In genomic region chr11:116023771-116024355, GRCm38 (mm10) we compare ENCODE assay signal across 8 mouse cellular contexts. TPM values are rescaled to one million over a fixed set of nuclear protein-coding genes. Genes with fewer than 3 reads are reported as not detected.
DNase-seq lines count a peak whose midpoint lies in the region; ATAC-seq and TF ChIP-seq lines count a peak whose summit lies in the region.

No protein-coding gene starts in this region.

- H3K4me1 ChIP-seq in CH12.LX (ENCODE audit: control insufficient read depth in 1 of 2, insufficient read depth in 2 of 2): peaks cover 5 to 25% of the 10 kb centered on the region in 2 experiments; a peak in 3 of 4 replicates
- H3K4me1 ChIP-seq in forebrain, embryonic 11.5 days (replicated peaks; ENCODE audit: control insufficient read depth, insufficient read depth, low read length): peaks cover 2% of the 10 kb centered on the region; the same call in 1 of the 2 replicates
- peaks cover 6 to 9% of the 10 kb centered on the region in 2 experiments; a peak in 3 of 4 replicates for H3K4me1 ChIP-seq in liver, embryonic 14.5 days (replicated peaks; ENCODE audit: control insufficient read depth in 2 of 2, insufficient read depth in 2 of 2, low read length in 1 of 2)
- H3K4me1 ChIP-seq in neural tube, embryonic 12.5 days: 0 out of 2 replicates have a peak, but pooled peaks cover 4% of the 10 kb centered on the region

- no peaks in the 10 kb centered on the region for H3K9me3 ChIP-seq in CH12.LX (replicated peaks; ENCODE audit: low read length)
- no peaks in the 10 kb centered on the region for H3K9me3 ChIP-seq in forebrain, embryonic 11.5 days (ENCODE audit: control insufficient read depth, low read length)
- no peaks in the 10 kb centered on the region for H3K9me3 ChIP-seq in liver, embryonic 14.5 days (ENCODE audit: control insufficient read depth, low read length)
- H3K9me3 ChIP-seq in neural tube, embryonic 12.5 days: no peaks in the 10 kb centered on the region

- H3K9ac ChIP-seq in CH12.LX (ENCODE audit: insufficient read depth, low read depth): peak overlapping the region; percentile 98
- peak overlapping the region; percentile 100 for H3K9ac ChIP-seq in forebrain, embryonic 11.5 days (ENCODE audit: low read length)
- peak overlapping the region; percentile 99 for H3K9ac ChIP-seq in liver, embryonic 14.5 days (replicated peaks)
- peak overlapping the region; percentile 100 for H3K9ac ChIP-seq in neural tube, embryonic 12.5 days

- H3K36me3 ChIP-seq in CH12.LX (replicated peaks in 1 of 2; ENCODE audit: control insufficient read depth in 1 of 2, insufficient read depth in 1 of 2, low read length in 1 of 2): peaks cover 17 to 23% of the 10 kb centered on the region in 2 experiments
- H3K36me3 ChIP-seq in forebrain, embryonic 11.5 days (ENCODE audit: control insufficient read depth, insufficient read depth, low read length): no peaks in the 10 kb centered on the region; the same call in 1 of the 2 replicates
- peaks cover 20% of the 10 kb centered on the region for H3K36me3 ChIP-seq in liver, embryonic 14.5 days (replicated peaks; ENCODE audit: control insufficient read depth, insufficient read depth, low read depth)
- peaks cover 10% of the 10 kb centered on the region; the same call in 1 of the 2 replicates for H3K36me3 ChIP-seq in neural tube, embryonic 12.5 days

- ATAC-seq in forebrain, embryonic 11.5 days (replicated peaks; ENCODE audit: low FRiP score): peak; percentile 55
- ATAC-seq in liver, embryonic 14.5 days (ENCODE audit: insufficient read depth): peak; percentile 65
- ATAC-seq in neural tube, embryonic 12.5 days (ENCODE audit: low FRiP score, low read depth): peak; percentile 67

- H3K79me2 ChIP-seq in CH12.LX (replicated peaks; ENCODE audit: control insufficient read depth, extremely low read depth, insufficient read depth, poor library complexity, severe bottlenecking): peaks cover 11% of the 10 kb centered on the region

- WGBS in forebrain, embryonic 11.5 days: under 1% methylated on average over 55 of the region's 57 CpGs
- under 1% methylated on average over 57 of the region's 57 CpGs for WGBS in liver, embryonic 14.5 days (ENCODE audit: insufficient replicate concordance)
- WGBS in neural tube, embryonic 12.5 days: under 1% methylated on average over 56 of the region's 57 CpGs

- TF ChIP-seq EP300 in CH12.LX (IDR thresholded peaks at IDR 0.05; ENCODE audit: low read length): no peak; the same call in 1 of the 2 replicates
- no peak for TF ChIP-seq EP300 in liver, embryonic 14.5 days (IDR thresholded peaks at IDR 0.05; ENCODE audit: low read depth)

- no peak overlapping the region for H3K4me2 ChIP-seq in CH12.LX (ENCODE audit: insufficient read depth, low read depth, poor library complexity, severe bottlenecking)
- peak overlapping the region; percentile 62 for H3K4me2 ChIP-seq in forebrain, embryonic 11.5 days (ENCODE audit: low read depth, low read length, severe bottlenecking)
- peak overlapping the region; percentile 77 for H3K4me2 ChIP-seq in liver, embryonic 14.5 days (ENCODE audit: low read depth)
- H3K4me2 ChIP-seq in neural tube, embryonic 12.5 days (replicated peaks): peak overlapping the region; percentile 70

- in situ Hi-C loops in CH12.LX (cut with MboI; ENCODE audit: low pct_ligation_motif_present, low pct_unique_long_range_greater_than_20kb, low sequenced_read_pairs): loop anchor here (25.0 kb wide), 1 partner anchor 412 kb away; the partner anchor contains the start of genes Gga3, Mif4gd and Mrps7

- intact Hi-C loops in heart, postnatal 14 days (cut with DNase I): no loop called here

- peak; percentile 90 for DNase-seq in CH12.LX (ENCODE audit: extremely low read depth)
- DNase-seq in brain, embryonic 14.5 days (ENCODE audit: low read depth): peak; percentile 84
- DNase-seq in forebrain, embryonic 11.5 days (ENCODE audit: low spot score): peak; percentile 91
- DNase-seq in heart, postnatal 14 days: peak; percentile 82 to 86
- peak; percentile 80 to 88 for DNase-seq in kidney, postnatal 4 days
- peak in 2 of 3 experiments; percentile 62 for DNase-seq in liver, embryonic 14.5 days (ENCODE audit: low read depth in 3 of 3, low spot score in 3 of 3)
- peak; percentile 90 for DNase-seq in testis, postnatal 10 days (ENCODE audit: low spot score)

- TF ChIP-seq CTCF in CH12.LX (conservative IDR thresholded peaks at IDR 0.05 in 1 of 2, IDR thresholded peaks at IDR 0.05 in 1 of 2; ENCODE audit: low read depth in 2 of 2, low read length in 2 of 2): peak in 1 of 2 experiments; percentile 70; a peak in 2 of 4 replicates
- TF ChIP-seq CTCF in brain, embryonic 14.5 days (IDR thresholded peaks at IDR 0.05; ENCODE audit: borderline replicate concordance, extremely low read depth, insufficient read depth, insufficient read length): peak; percentile 71
- peak; percentile 94 for TF ChIP-seq CTCF in liver, embryonic 14.5 days (IDR thresholded peaks at IDR 0.05; ENCODE audit: low read depth)

- peak overlapping the region; percentile 93 for H3K27ac ChIP-seq in CH12.LX (ENCODE audit: insufficient read depth, low read depth)
- peak overlapping the region; percentile 97 for H3K27ac ChIP-seq in forebrain, embryonic 11.5 days (ENCODE audit: low read depth, low read length)
- H3K27ac ChIP-seq in liver, embryonic 14.5 days: peak overlapping the region; percentile 98
- H3K27ac ChIP-seq in neural tube, embryonic 12.5 days: peak overlapping the region; percentile 100

- no peak for TF ChIP-seq RAD21 in CH12.LX (IDR thresholded peaks at IDR 0.05; ENCODE audit: low read depth, low read length)

- H3K4me3 ChIP-seq in CH12.LX (replicated peaks in 1 of 3; ENCODE audit: low read depth in 2 of 3, low read length in 2 of 3, poor library complexity in 1 of 3): peak overlapping the region; percentile 60 to 82 (median 81)
- H3K4me3 ChIP-seq in forebrain, embryonic 11.5 days (ENCODE audit: low read depth, low read length): peak overlapping the region; percentile 100
- H3K4me3 ChIP-seq in liver, embryonic 14.5 days (ENCODE audit: insufficient read depth in 1 of 2, low read depth in 2 of 2, low read length in 2 of 2): peak overlapping the region; percentile 73 to 93
- H3K4me3 ChIP-seq in neural tube, embryonic 12.5 days: peak overlapping the region; percentile 99

- peaks cover 16% of the 10 kb centered on the region for H3K27me3 ChIP-seq in CH12.LX (replicated peaks)
- H3K27me3 ChIP-seq in forebrain, embryonic 11.5 days (ENCODE audit: control insufficient read depth, insufficient read depth, low read length): no peaks in the 10 kb centered on the region
- H3K27me3 ChIP-seq in liver, embryonic 14.5 days (ENCODE audit: control insufficient read depth, insufficient read depth, low read length): no peaks in the 10 kb centered on the region
- H3K27me3 ChIP-seq in neural tube, embryonic 12.5 days (replicated peaks): no peaks in the 10 kb centered on the region

- TF ChIP-seq POLR2A in CH12.LX (IDR thresholded peaks at IDR 0.05; ENCODE audit: low read depth, low read length): no peak
- no peak; the same call in 1 of the 2 replicates for TF ChIP-seq POLR2A in brain, embryonic 14.5 days (IDR thresholded peaks at IDR 0.05; ENCODE audit: borderline replicate concordance, extremely low read depth, insufficient read depth, insufficient read length, poor library complexity, severe bottlenecking)

- dilution Hi-C loops in CH12.LX (cut with MboI; ENCODE audit: extremely low pct_ligation_motif_present, extremely low pct_unique_long_range_greater_than_20kb, low sequenced_read_pairs): no loop called here

RNA-seq across cellular contexts. Expression of gene H3f3b, which starts 3.9 kb away (rescaled TPM):
- 340 and 455 TPM in 2 replicates for total RNA-seq in CH12.LX (2012; rRNA removed)
- 567 and 573 TPM in 2 replicates for total RNA-seq in CH12.LX (2014; rRNA removed)
- 862 and 889 TPM in 2 replicates for polyA plus RNA-seq in CH12.LX (2012; ENCODE audit: insufficient read length, low read depth)
- 1,173 and 1,240 TPM in 2 replicates for polyA plus RNA-seq in brain, embryonic 14.5 days (2012; rRNA removed)
- 1,836 and 1,931 TPM in 2 replicates for polyA plus RNA-seq in forebrain, embryonic 11.5 days (2014; fragmentation: Nextera tagmentation; extraction: Ambion mirVana)
- total RNA-seq in heart, postnatal 14 days (2021): 100 to 1,000 TPM; 184 to 193 TPM
- polyA plus RNA-seq in liver, embryonic 14.5 days (2012; rRNA removed): 173 and 248 TPM in 2 replicates
- polyA plus RNA-seq in liver, embryonic 14.5 days (2014; fragmentation: Nextera tagmentation; extraction: Ambion mirVana): 651 and 676 TPM in 2 replicates
- 2,060 and 2,115 TPM in 2 replicates for polyA plus RNA-seq in neural tube, embryonic 12.5 days (2016; fragmentation: Nextera tagmentation; extraction: Ambion mirVana)

RNA-seq across cellular contexts. Expression of gene Unk, which starts 6.3 kb away (rescaled TPM):
- total RNA-seq in CH12.LX (2012; rRNA removed) (22.2 and 24.7 TPM in 2 replicates), CH12.LX (2014; rRNA removed) (18.5 and 20.9 TPM in 2 replicates)
- 30.5 and 35.0 TPM in 2 replicates for polyA plus RNA-seq in CH12.LX (2012; ENCODE audit: insufficient read length, low read depth)
- polyA plus RNA-seq in brain, embryonic 14.5 days (2012; rRNA removed): 67.3 and 87.0 TPM in 2 replicates
- 40.7 and 48.5 TPM in 2 replicates for polyA plus RNA-seq in forebrain, embryonic 11.5 days (2014; fragmentation: Nextera tagmentation; extraction: Ambion mirVana)
- total RNA-seq in heart, postnatal 14 days (2021): 10 to 100 TPM; 12.2 to 12.9 TPM
- polyA plus RNA-seq in liver, embryonic 14.5 days (2012; rRNA removed): 10.4 and 12.1 TPM in 2 replicates
- polyA plus RNA-seq in liver, embryonic 14.5 days (2014; fragmentation: Nextera tagmentation; extraction: Ambion mirVana): 6.4 and 7.9 TPM in 2 replicates
- 47.9 and 48.6 TPM in 2 replicates for polyA plus RNA-seq in neural tube, embryonic 12.5 days (2016; fragmentation: Nextera tagmentation; extraction: Ambion mirVana)

RNA-seq across cellular contexts. Expression of gene Galk1, which starts 11.3 kb away (rescaled TPM):
- total RNA-seq in CH12.LX (2012; rRNA removed): 340 and 413 TPM in 2 replicates
- total RNA-seq in CH12.LX (2014; rRNA removed): 228 and 263 TPM in 2 replicates
- 293 and 300 TPM in 2 replicates for polyA plus RNA-seq in CH12.LX (2012; ENCODE audit: insufficient read length, low read depth)
- 39.2 and 41.8 TPM in 2 replicates for polyA plus RNA-seq in brain, embryonic 14.5 days (2012; rRNA removed)
- 142 and 151 TPM in 2 replicates for polyA plus RNA-seq in forebrain, embryonic 11.5 days (2014; fragmentation: Nextera tagmentation; extraction: Ambion mirVana)
- 10 to 100 TPM; 18.6 to 19.3 TPM for total RNA-seq in heart, postnatal 14 days (2021)
- 55.9 and 59.1 TPM in 2 replicates for polyA plus RNA-seq in liver, embryonic 14.5 days (2012; rRNA removed)
- 102 and 113 TPM in 2 replicates for polyA plus RNA-seq in liver, embryonic 14.5 days (2014; fragmentation: Nextera tagmentation; extraction: Ambion mirVana)
- polyA plus RNA-seq in neural tube, embryonic 12.5 days (2016; fragmentation: Nextera tagmentation; extraction: Ambion mirVana): 100 and 109 TPM in 2 replicates

RNA-seq across cellular contexts. Expression of gene Itgb4, which starts 49.4 kb away (rescaled TPM):
- total RNA-seq in CH12.LX (2012; rRNA removed): 3.4 and 6.3 TPM in 2 replicates
- total RNA-seq in CH12.LX (2014; rRNA removed): 0.09 and 0.42 TPM in 2 replicates
- polyA plus RNA-seq in CH12.LX (2012; ENCODE audit: insufficient read length, low read depth): 0.59 and 0.91 TPM in 2 replicates
- polyA plus RNA-seq in brain, embryonic 14.5 days (2012; rRNA removed): 0.91 and 2.1 TPM in 2 replicates
- 0.57 and 0.72 TPM in 2 replicates for polyA plus RNA-seq in forebrain, embryonic 11.5 days (2014; fragmentation: Nextera tagmentation; extraction: Ambion mirVana)
- total RNA-seq in heart, postnatal 14 days (2021): 1 to 10 TPM; 4.3 to 4.5 TPM
- 0.10 and 0.11 TPM in 2 replicates for polyA plus RNA-seq in liver, embryonic 14.5 days (2012; rRNA removed)
- polyA plus RNA-seq in liver, embryonic 14.5 days (2014; fragmentation: Nextera tagmentation; extraction: Ambion mirVana): 0.16 and 0.17 TPM in 2 replicates
- 0.99 and 1.4 TPM in 2 replicates for polyA plus RNA-seq in neural tube, embryonic 12.5 days (2016; fragmentation: Nextera tagmentation; extraction: Ambion mirVana)

RNA-seq across cellular contexts. Expression of gene Unc13d, which starts 53.9 kb away (rescaled TPM):
- total RNA-seq in CH12.LX (2012; rRNA removed) (12.2 and 14.0 TPM in 2 replicates), CH12.LX (2014; rRNA removed) (8.9 and 9.6 TPM in 2 replicates)
- 15.7 and 16.8 TPM in 2 replicates for polyA plus RNA-seq in CH12.LX (2012; ENCODE audit: insufficient read length, low read depth)
- polyA plus RNA-seq in brain, embryonic 14.5 days (2012; rRNA removed): 0.97 and 1.1 TPM in 2 replicates
- polyA plus RNA-seq in forebrain, embryonic 11.5 days (2014; fragmentation: Nextera tagmentation; extraction: Ambion mirVana): 1.6 and 2.2 TPM in 2 replicates
- total RNA-seq in heart, postnatal 14 days (2021): 1 to 10 TPM in 1 of 2 experiments, under 1 TPM in 1; 0.81 to 1.7 TPM
- 18.7 and 19.6 TPM in 2 replicates for polyA plus RNA-seq in liver, embryonic 14.5 days (2012; rRNA removed)
- polyA plus RNA-seq in liver, embryonic 14.5 days (2014; fragmentation: Nextera tagmentation; extraction: Ambion mirVana): 14.9 and 16.8 TPM in 2 replicates
- polyA plus RNA-seq in neural tube, embryonic 12.5 days (2016; fragmentation: Nextera tagmentation; extraction: Ambion mirVana): 1.3 and 1.7 TPM in 2 replicates

Comparison
In these comparisons a context has a peak if more than half of its experiments do, and no peak if none do; other contexts are left out.
1. Peak in every context shown above with its lines: DNase-seq, ATAC-seq, H3K4me3 ChIP-seq and H3K27ac ChIP-seq.